Mouse (Mus musculus) midbrain, postnatal 0 days (tissue): ENCODE results near the gene Sez6l. TPM values are rescaled to one million over a fixed set of nuclear protein-coding genes. Genes with fewer than 3 reads are reported as not detected.
A peak's percentile ranks its signal among the peaks of the same experiment; 100 is the strongest.

Experiments
- ATAC-seq: fragments of 200-750 bp; cut with Nextera tagmentation; 2 replicates; pipeline ENCODE4 v1.8.0; 2017; ENCODE audit warnings: moderate number of reproducible peaks, mild to moderate bottlenecking, moderate TSS enrichment, moderate library complexity; ENCODE audit not compliant: low FRiP score
- DNase-seq: peaks from one replicate; pipeline ENCODE4 v3.0.0-alpha.2; 2015; ENCODE audit warnings: low spot score
- H3K27ac ChIP-seq: fragments of 300-500 bp; sonication (generic); 2 replicates; pipeline ENCODE4 v1.5.1; 2014; ENCODE audit warnings: low read depth, mild to moderate bottlenecking, low read length, mixed read lengths
- H3K27me3 ChIP-seq: fragments of 300-500 bp; sonication (generic); 2 replicates; pipeline ENCODE4 v1.6.1; 2014; ENCODE audit warnings: low read length, control low read depth, mixed read lengths; ENCODE audit not compliant: insufficient read depth
- H3K36me3 ChIP-seq: fragments of 300-500 bp; sonication (generic); 2 replicates; pipeline ENCODE4 v1.6.1; 2014; ENCODE audit warnings: low read length, control low read depth, mixed read lengths; ENCODE audit not compliant: insufficient read depth
- H3K4me1 ChIP-seq: fragments of 300-500 bp; sonication (generic); 2 replicates; pipeline ENCODE4 v1.6.1; 2014; ENCODE audit warnings: mild to moderate bottlenecking, control low read depth, antibody characterized with exemption, low read length, mixed read lengths; ENCODE audit not compliant: insufficient read depth
- H3K4me2 ChIP-seq: fragments of 300-500 bp; sonication (generic); 2 replicates; pipeline ENCODE4 v1.6.1; 2014; ENCODE audit warnings: low read depth, mild to moderate bottlenecking, low read length, mixed read lengths; ENCODE audit not compliant: poor library complexity, severe bottlenecking
- H3K4me3 ChIP-seq: fragments of 300-500 bp; sonication (generic); 2 replicates; pipeline ENCODE4 v1.5.1; 2014; ENCODE audit warnings: low read depth, mild to moderate bottlenecking, low read length, moderate library complexity
- H3K9ac ChIP-seq: fragments of 300-500 bp; sonication (generic); replicated peaks from 2 replicates; pipeline ENCODE4 v1.6.1; 2014; ENCODE audit warnings: mild to moderate bottlenecking, low read length, moderate library complexity, mixed read lengths; ENCODE audit not compliant: poor library complexity, severe bottlenecking
- H3K9me3 ChIP-seq: fragments of 300-500 bp; sonication (generic); 2 replicates; pipeline ENCODE4 v1.6.1; 2016; ENCODE audit warnings: low read length, control low read depth
- CTCF ChIP-seq: IDR thresholded peaks from 2 replicates; pipeline ENCODE4 v1.5.1; 2016; ENCODE audit warnings: antibody characterized with exemption, mild to moderate bottlenecking
- WGBS: fragments of 180-500 bp; shearing (Covaris S2); extraction: QIAGEN DNeasy Blood & Tissue Kit; methylation state at CpG from one replicate; pipeline ENCODE4 v1.1.7; 2014; 5-methylcytosine and 5-hydroxymethylcytosine counted together
- polyA plus RNA-seq: library from polyadenylated mRNA; unstranded; fragments of >200 nt; fragmentation: Nextera tagmentation; extraction: Ambion mirVana; gene quantifications from 2 replicates; pipeline ENCODE4 v1.2.1, GENCODE M21; 2015
- total RNA-seq: library from RNA; depleted of rRNA; stranded (reverse); fragments of >200 nt; gene quantifications from 2 replicates; pipeline ENCODE4 v1.2.3, GENCODE M21; 2014

The Sez6l gene
- total and polyA plus RNA-seq, 2 experiments from 2014 or later, result 65.7 to 101 TPM

DNA sequence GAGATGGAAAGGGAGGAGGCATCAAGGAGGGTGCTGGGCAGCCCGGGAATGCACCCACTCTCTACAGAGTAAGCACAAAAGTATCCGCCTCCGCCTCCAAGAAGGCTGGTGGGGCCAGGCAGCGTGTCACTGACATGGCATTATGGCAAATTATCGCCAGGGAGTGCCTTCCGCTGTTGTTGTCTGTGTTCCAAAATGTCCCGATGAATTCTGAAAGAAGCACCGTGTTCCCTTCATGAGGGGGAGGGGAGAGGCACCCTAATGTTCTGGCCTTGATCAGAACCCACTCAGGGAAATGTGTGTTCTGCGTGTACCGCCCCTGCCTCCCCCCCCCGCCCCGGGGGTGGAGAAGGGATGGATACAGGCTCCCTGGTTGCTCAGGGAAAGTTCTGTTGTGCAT, 41.1 kb downstream of the Sez6l start:
- ATAC-seq, result no peak
- TF ChIP-seq CTCF, result no peak

DNA sequence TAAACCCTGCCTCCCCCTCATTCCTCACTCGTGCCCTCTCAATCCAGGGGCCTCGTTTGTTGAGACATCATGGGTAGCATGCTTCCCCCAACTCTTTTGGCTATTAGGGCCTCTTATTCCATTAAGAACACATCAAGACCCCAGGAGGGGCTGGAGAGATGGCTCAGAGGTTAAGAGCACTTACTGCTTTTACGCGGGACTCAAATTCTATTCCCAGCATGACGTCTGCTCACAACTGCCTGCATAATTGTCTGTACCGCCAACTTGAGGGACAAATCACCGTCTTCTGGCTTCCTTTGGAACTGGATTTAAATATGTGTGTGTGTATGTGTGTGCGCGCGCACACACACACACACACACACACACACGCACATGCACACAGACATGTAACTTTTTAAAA, 42.8 kb downstream of the Sez6l start:
- H3K4me1 ChIP-seq, result peaks cover 7% of the 10 kb centered on the region; the same call in 1 of the 2 replicates
- WGBS, result 36% methylated on average over 11 of the region's 11 CpGs
- H3K9ac ChIP-seq, result no peak overlapping the region
- H3K27ac ChIP-seq, result no peak overlapping the region
- DNase-seq (no peak), ATAC-seq (no peak)
- no peak overlapping the region for H3K4me2 ChIP-seq
- H3K36me3 ChIP-seq, result no peaks in the 10 kb centered on the region; the same call in 1 of the 2 replicates
- TF ChIP-seq CTCF, result no peak
- no peak overlapping the region for H3K4me3 ChIP-seq
- H3K9me3 ChIP-seq, result no peaks in the 10 kb centered on the region
- no peaks in the 10 kb centered on the region for H3K27me3 ChIP-seq

More for the DNA sequence above, 41.1 kb downstream of the Sez6l start:
- no peaks in the 10 kb centered on the region for H3K9me3 ChIP-seq
- no peak overlapping the region for H3K27ac ChIP-seq
- no peaks in the 10 kb centered on the region; the same call in 1 of the 2 replicates for H3K36me3 ChIP-seq
- WGBS, result 73% methylated on average over 12 of the region's 12 CpGs
- H3K9ac ChIP-seq, result no peak overlapping the region
- peaks cover 7% of the 10 kb centered on the region; the same call in 1 of the 2 replicates for H3K4me1 ChIP-seq
- H3K4me2 ChIP-seq, result no peak overlapping the region
- no peaks in the 10 kb centered on the region for H3K27me3 ChIP-seq
- no peak for DNase-seq
- H3K4me3 ChIP-seq, result no peak overlapping the region

GRCm38 (mm10) chr5:112533312-112534075, 43.5 kb downstream of the Sez6l start:
- Histone ChIP-seq H3K27me3 (no peaks in the 10 kb centered on the region), H3K4me1 (peaks cover 10% of the 10 kb centered on the region; the same call in 1 of the 2 replicates), H3K9ac (no peak overlapping the region), H3K9me3 (no peaks in the 10 kb centered on the region), H3K4me3 (no peak overlapping the region), H3K4me2 (no peak overlapping the region), H3K36me3 (no peaks in the 10 kb centered on the region; the same call in 1 of the 2 replicates), H3K27ac (no peak overlapping the region)
- no peak for DNase-seq
- TF ChIP-seq CTCF, result peak; percentile 26; the same call in 1 of the 2 replicates
- ATAC-seq, result no peak
- 48% methylated on average over 16 of the region's 16 CpGs for WGBS

DNA sequence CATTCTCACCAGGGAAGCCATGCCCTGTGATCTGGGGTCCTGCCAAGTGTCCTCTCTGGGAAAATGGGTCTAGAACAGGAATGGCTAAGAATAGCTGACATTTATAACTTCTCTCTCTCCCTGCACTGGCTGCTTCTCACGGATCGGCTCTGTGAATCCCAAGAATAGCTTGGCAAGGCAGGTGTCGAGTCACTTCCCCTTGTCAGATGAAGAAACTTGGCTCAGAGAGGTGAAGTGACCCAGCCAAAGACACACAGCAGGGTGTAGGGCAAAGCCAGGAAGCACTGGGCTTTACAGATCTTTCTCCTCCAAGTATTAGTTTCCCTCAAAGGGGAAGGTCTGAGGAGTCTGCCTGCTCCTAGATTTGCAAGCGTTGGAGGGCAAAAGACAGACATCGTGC, 44.1 kb downstream of the Sez6l start:
- Histone ChIP-seq H3K27ac (no peak overlapping the region), H3K36me3 (no peaks in the 10 kb centered on the region; the same call in 1 of the 2 replicates), H3K4me1 (peaks cover 10% of the 10 kb centered on the region; the same call in 1 of the 2 replicates), H3K27me3 (no peaks in the 10 kb centered on the region), H3K4me3 (no peak overlapping the region), H3K4me2 (no peak overlapping the region), H3K9ac (no peak overlapping the region), H3K9me3 (no peaks in the 10 kb centered on the region)
- DNase-seq (no peak), ATAC-seq (no peak)
- WGBS, result 62% methylated on average over 5 of the region's 5 CpGs
- TF ChIP-seq CTCF, result no peak

GRCm38 (mm10) chr5:112532210-112532609, 44.8 kb downstream of the Sez6l start:
- DNase-seq (no peak), ATAC-seq (no peak)
- 76% methylated on average over 8 of the region's 8 CpGs for WGBS
- Histone ChIP-seq H3K27ac (no peak overlapping the region), H3K4me1 (peaks cover 10% of the 10 kb centered on the region; the same call in 1 of the 2 replicates), H3K36me3 (no peaks in the 10 kb centered on the region), H3K9ac (no peak overlapping the region), H3K4me3 (no peak overlapping the region), H3K4me2 (no peak overlapping the region), H3K27me3 (no peaks in the 10 kb centered on the region), H3K9me3 (no peaks in the 10 kb centered on the region)
- peak; percentile 71 for TF ChIP-seq CTCF

DNA sequence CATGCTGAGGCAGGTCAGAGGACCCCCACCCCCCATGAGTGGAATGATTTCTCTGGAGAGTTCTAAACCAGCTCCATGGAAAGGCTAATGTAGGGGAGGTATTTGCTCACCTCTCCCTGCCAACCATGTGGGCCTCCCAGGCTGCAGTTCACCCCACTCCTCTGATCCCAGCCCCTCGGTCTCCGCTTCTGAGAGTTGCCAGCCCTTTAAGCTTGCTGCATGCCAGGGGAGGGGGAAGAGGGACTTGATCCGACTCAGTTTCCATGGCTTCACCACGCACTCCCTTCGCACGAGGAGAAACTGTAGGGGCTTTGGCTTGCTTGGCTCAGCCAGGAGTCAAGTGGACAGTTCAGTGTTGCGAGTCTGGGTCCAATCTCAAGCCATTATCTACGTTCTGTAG, 45.9 kb downstream of the Sez6l start:
- H3K9me3 ChIP-seq, result no peaks in the 10 kb centered on the region
- no peaks in the 10 kb centered on the region for H3K36me3 ChIP-seq
- H3K27me3 ChIP-seq, result no peaks in the 10 kb centered on the region
- 25% methylated on average over 8 of the region's 8 CpGs for WGBS
- no peak overlapping the region for H3K4me3 ChIP-seq
- TF ChIP-seq CTCF, result no peak
- no peak for ATAC-seq
- no peak overlapping the region for H3K27ac ChIP-seq
- DNase-seq, result no peak
- no peak overlapping the region for H3K9ac ChIP-seq
- H3K4me1 ChIP-seq, result peaks cover 10% of the 10 kb centered on the region; the same call in 1 of the 2 replicates
- H3K4me2 ChIP-seq, result no peak overlapping the region
